Mouse (Mus musculus): ENCODE results near the gene Foxs1.

Foxs1 gene

GRCm38 (mm10) chr2:152902658-152903057, 30.4 kb downstream of the Foxs1 start:
- DNase-seq = no peak

- no peak for DNase-seq
Observed at GRCm38 (mm10) chr2:152901296-152901695, 31.7 kb downstream of the Foxs1 start.

- DNase-seq = no peak
Observed at GRCm38 (mm10) chr2:152899011-152899410, 34.0 kb downstream of the Foxs1 start.

- no peak for DNase-seq
Observed at GRCm38 (mm10) chr2:152896926-152897325, 36.1 kb downstream of the Foxs1 start.

GRCm38 (mm10) chr2:152895834-152896233, 37.2 kb downstream of the Foxs1 start:
- peak; percentile 34 for DNase-seq

GRCm38 (mm10) chr2:152888774-152889173, 44.2 kb downstream of the Foxs1 start:
- DNase-seq = no peak

GRCm38 (mm10) chr2:152887230-152887629, 45.8 kb downstream of the Foxs1 start:
- DNase-seq = no peak

- DNase-seq = no peak
Observed at GRCm38 (mm10) chr2:152884101-152884645, 48.8 kb downstream of the Foxs1 start.
